Mouse (Mus musculus): ENCODE data around the gene Slc35e3. TPM values are rescaled to one million over a fixed set of nuclear protein-coding genes. Genes with fewer than 3 reads are reported as not detected.

The Slc35e3 gene
- polyA plus RNA-seq, 1 experiment from 2014 or later = 17.5 TPM

DNA sequence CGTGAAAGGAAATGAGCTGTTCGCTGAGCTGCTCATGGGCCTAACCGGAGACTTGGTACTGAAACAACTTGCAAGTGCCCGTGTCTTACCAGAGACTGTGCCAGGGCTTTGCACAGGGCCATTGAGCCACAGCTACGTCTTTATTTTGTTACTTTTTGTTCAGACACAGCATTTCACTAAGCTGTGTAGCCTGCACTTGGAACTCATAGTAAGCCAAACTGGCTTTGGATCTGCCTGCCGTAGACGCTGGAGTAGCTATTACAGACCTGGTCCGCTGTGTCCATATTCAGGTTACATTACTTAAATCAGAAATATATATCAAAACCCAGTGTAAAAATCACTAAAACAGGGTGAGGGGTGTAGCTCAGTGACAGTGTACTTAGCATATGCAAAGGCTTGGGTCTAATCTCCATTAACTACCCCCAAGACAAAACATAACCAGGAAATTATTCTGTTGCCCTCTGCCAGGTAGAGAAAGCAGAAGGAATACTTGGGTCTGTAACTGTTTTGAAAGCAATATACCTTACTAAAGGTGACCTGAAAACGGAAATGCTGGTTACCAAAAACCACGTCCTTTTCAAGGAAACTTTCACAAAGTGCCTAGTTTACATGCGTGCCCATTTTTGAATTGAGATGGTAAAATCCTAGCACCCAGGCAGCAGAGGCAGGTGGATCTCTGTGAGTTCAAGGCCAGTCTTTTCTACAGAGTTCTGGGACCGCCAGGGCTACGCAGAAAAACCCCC lies 60.1 kb downstream of the Slc35e3 start:
- Histone ChIP-seq H3K4me3 (no peak overlapping the region), H3K27ac (no peak overlapping the region), H3K9me3 (no peaks in the 10 kb centered on the region), H3K27me3 (no peaks in the 10 kb centered on the region), H3K36me3 (peaks cover 37% of the 10 kb centered on the region), H3K4me1 (no peaks in the 10 kb centered on the region), H3K4me2 (no peak overlapping the region), H3K9ac (no peak overlapping the region)
- 89% methylated on average over 13 of the region's 13 CpGs for WGBS
- ATAC-seq (ENCODE audit: borderline replicate concordance, extremely low read depth, low FRiP score, low TSS enrichment) = no peak

DNA sequence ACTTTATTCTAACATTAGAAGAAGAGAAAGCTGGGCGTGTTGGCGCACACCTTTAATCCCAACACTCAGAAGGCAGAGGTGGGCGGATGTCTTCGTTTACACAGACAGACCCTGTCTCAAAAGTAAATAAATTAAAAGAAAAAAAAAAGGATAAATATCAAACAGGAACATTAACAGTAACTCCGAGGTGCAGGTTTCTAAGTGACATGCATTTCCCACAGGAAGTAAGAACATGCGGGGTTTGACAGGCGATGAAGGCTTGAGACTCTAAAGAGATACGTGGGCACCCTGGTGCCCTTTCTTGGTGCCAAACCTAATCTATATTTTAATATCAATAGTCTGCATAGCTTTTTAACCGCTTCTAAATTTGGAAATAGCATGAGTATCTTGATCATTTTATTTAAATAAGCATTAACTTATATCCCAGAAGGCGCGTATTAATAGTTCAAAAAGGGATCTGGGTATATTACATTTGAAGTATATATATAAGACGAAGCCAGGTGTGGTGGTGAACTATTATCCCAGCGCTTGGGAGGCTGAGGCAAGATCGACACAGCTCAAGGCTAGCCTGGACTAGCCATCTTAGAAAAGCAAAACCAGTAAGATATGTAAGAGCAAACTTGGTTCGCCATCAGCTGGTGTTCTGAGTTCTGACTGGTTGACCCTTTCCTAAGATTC lies 60.9 kb downstream of the Slc35e3 start:
- WGBS = 80% methylated on average over 15 of the region's 15 CpGs
- H3K4me1 ChIP-seq = no peaks in the 10 kb centered on the region

DNA sequence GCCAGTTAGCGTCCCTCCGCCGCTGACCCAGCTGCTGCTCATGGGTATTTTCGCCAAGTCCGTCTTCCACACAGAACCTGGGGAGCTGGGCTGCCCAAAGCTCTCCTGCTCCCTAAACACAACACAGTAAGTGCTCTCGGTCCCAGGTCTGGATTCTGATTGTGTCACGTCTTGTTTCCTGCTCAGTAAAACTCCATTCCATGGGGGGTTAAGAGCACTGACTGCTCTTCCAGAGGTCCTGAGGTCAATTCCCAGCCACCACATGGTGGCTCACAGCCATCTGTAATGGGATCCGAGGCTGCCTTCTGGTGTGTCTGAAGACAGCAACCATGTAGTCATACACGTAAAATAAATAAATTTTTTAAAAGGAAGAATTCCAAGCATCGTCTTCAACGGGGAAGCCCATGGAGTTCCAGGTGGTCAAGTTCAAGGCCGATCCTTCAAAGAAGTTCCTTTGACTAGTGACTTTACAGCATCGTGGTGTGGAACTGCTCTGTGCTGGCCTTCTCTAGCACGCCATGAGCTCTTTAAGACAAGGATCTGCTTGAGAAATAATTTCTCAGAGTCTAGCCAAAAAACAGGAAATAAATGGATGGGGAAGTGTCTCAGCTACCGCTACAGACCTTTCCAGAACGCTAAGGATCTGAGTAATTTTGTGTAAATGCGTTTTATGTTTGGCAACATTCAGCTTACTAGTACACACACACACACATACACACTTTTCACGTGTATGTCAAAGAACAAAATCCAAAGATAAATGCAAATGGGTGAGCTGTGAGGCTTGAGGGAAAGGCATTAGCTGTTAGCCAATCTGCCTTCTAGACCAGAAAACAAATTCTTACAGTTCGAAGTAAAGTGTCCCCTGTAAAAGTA lies 61.6 kb downstream of the Slc35e3 start:
- Histone ChIP-seq H3K27ac (no peak overlapping the region), H3K36me3 (peaks cover 23% of the 10 kb centered on the region), H3K9me3 (no peaks in the 10 kb centered on the region), H3K4me2 (no peak overlapping the region), H3K4me1 (no peaks in the 10 kb centered on the region), H3K9ac (no peak overlapping the region), H3K27me3 (no peaks in the 10 kb centered on the region), H3K4me3 (no peak overlapping the region)
- ATAC-seq (ENCODE audit: borderline replicate concordance, extremely low read depth, low FRiP score, low TSS enrichment) = no peak
- WGBS = 77% methylated on average over 19 of the region's 19 CpGs

More for the DNA sequence above, 60.9 kb downstream of the Slc35e3 start:
- Histone ChIP-seq H3K9ac (no peak overlapping the region), H3K9me3 (no peaks in the 10 kb centered on the region), H3K27ac (no peak overlapping the region), H3K4me3 (no peak overlapping the region), H3K27me3 (no peaks in the 10 kb centered on the region), H3K4me2 (no peak overlapping the region), H3K36me3 (peaks cover 30% of the 10 kb centered on the region)
- no peak for ATAC-seq (ENCODE audit: borderline replicate concordance, extremely low read depth, low FRiP score, low TSS enrichment)

DNA sequence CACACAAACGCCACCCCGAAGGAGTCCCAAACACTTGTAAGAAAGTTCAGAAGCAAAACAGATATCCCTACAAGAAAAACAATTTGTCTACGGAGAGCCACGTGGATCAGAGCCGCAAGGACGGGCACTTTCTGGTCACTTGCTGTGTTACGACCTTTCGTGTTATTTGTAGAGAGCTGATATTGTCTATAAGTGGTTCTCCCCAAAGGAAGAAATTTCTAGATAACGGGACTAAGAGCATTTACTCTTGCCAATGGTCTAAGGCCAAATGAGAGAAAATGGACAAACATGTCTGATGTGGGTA lies 62.5 kb downstream of the Slc35e3 start:
- Histone ChIP-seq H3K27ac (no peak overlapping the region), H3K36me3 (peaks cover 15% of the 10 kb centered on the region), H3K27me3 (no peaks in the 10 kb centered on the region), H3K4me1 (no peaks in the 10 kb centered on the region), H3K4me3 (no peak overlapping the region), H3K9me3 (no peaks in the 10 kb centered on the region), H3K4me2 (no peak overlapping the region), H3K9ac (no peak overlapping the region)
- ATAC-seq (ENCODE audit: borderline replicate concordance, extremely low read depth, low FRiP score, low TSS enrichment) = no peak
- 82% methylated on average over 9 of the region's 9 CpGs for WGBS

Other genes starting within 250 kb of the Slc35e3 start
- 41.8 and 49.3 TPM in 2 replicates for gene Cpm, start 116.9 kb downstream of the Slc35e3 start, polyA plus RNA-seq (2015; fragmentation: Nextera tagmentation; extraction: Ambion mirVana)
- gene Mdm2, start 35.6 kb downstream of the Slc35e3 start, polyA plus RNA-seq (2015; fragmentation: Nextera tagmentation; extraction: Ambion mirVana) = 38.5 and 47.7 TPM in 2 replicates
- 74.7 and 75.8 TPM in 2 replicates for gene Nup107, start 46.3 kb upstream of the Slc35e3 start, polyA plus RNA-seq (2015; fragmentation: Nextera tagmentation; extraction: Ambion mirVana)
- 212 and 219 TPM in 2 replicates for gene Rap1b, start 99.7 kb upstream of the Slc35e3 start, polyA plus RNA-seq (2015; fragmentation: Nextera tagmentation; extraction: Ambion mirVana)